Mouse (Mus musculus): ENCODE measurements at regions not wholly inside any gene's neighbourhood (a gene's known extent, or its start where the extent isn't known, plus 50 kb on each side); places are given as distances from the start of the nearest gene placed in this dataset.

- DNase-seq (ENCODE audit: low read depth): no peak
Observed at GRCm38 (mm10) chr13:59962676-59963664, 140.0 kb upstream of the Tut7 start.

- DNase-seq (ENCODE audit: low read depth): no peak
Observed at GRCm38 (mm10) chr13:59956441-59956840, 133.5 kb upstream of the Tut7 start.

- peak; percentile 59 for DNase-seq (ENCODE audit: low read depth)
Observed at GRCm38 (mm10) chr13:59952809-59953208, 129.9 kb upstream of the Tut7 start.

GRCm38 (mm10) chr13:59952116-59952515, 129.2 kb upstream of the Tut7 start:
- DNase-seq (ENCODE audit: low read depth): no peak

- DNase-seq (ENCODE audit: low read depth): no peak
Observed at GRCm38 (mm10) chr13:59950281-59950680, 127.3 kb upstream of the Tut7 start.

- DNase-seq (ENCODE audit: low read depth): no peak
Observed at GRCm38 (mm10) chr13:59949471-59949870, 126.5 kb upstream of the Tut7 start.

GRCm38 (mm10) chr13:59948496-59949138, 125.7 kb upstream of the Tut7 start:
- DNase-seq (ENCODE audit: low read depth): no peak

GRCm38 (mm10) chr13:59947461-59947860, 124.5 kb upstream of the Tut7 start:
- DNase-seq (ENCODE audit: low read depth): no peak

GRCm38 (mm10) chr13:59946509-59946908, 123.6 kb upstream of the Tut7 start:
- DNase-seq (ENCODE audit: low read depth): peak; percentile 47

GRCm38 (mm10) chr13:59945631-59946030, 122.7 kb upstream of the Tut7 start:
- DNase-seq (ENCODE audit: low read depth): no peak

GRCm38 (mm10) chr13:59943602-59944140, 120.7 kb upstream of the Tut7 start:
- no peak for DNase-seq (ENCODE audit: low read depth)

GRCm38 (mm10) chr13:59943020-59943419, 120.1 kb upstream of the Tut7 start:
- no peak for DNase-seq (ENCODE audit: low read depth)

- DNase-seq (ENCODE audit: low read depth): peak; percentile 43
Observed at GRCm38 (mm10) chr13:59941519-59941918, 118.6 kb upstream of the Tut7 start.

- no peak for DNase-seq (ENCODE audit: low read depth)
Observed at GRCm38 (mm10) chr13:59940414-59941205, 117.7 kb upstream of the Tut7 start.

GRCm38 (mm10) chr13:59939886-59940285, 116.9 kb upstream of the Tut7 start:
- DNase-seq (ENCODE audit: low read depth): no peak

GRCm38 (mm10) chr13:59937147-59937546, 114.2 kb upstream of the Tut7 start:
- DNase-seq (ENCODE audit: low read depth): no peak

- peak; percentile 49 for DNase-seq (ENCODE audit: low read depth)
Observed at GRCm38 (mm10) chr13:59934556-59934955, 111.6 kb upstream of the Tut7 start.

- peak; percentile 30 for DNase-seq (ENCODE audit: low read depth)
Observed at GRCm38 (mm10) chr13:59934093-59934492, 111.1 kb upstream of the Tut7 start.

- DNase-seq (ENCODE audit: low read depth): no peak
Observed at GRCm38 (mm10) chr13:59927379-59928111, 104.6 kb upstream of the Tut7 start.

- peak; percentile 19 for DNase-seq (ENCODE audit: low read depth)
Observed at GRCm38 (mm10) chr13:59925845-59926481, 103.0 kb upstream of the Tut7 start.

- no peak for DNase-seq (ENCODE audit: low read depth)
Observed at GRCm38 (mm10) chr13:59917185-59917584, 94.2 kb upstream of the Tut7 start.
